Mouse (Mus musculus): ENCODE data around the gene Ptprn.
A peak's percentile ranks its signal among the peaks of the same experiment; 100 is the strongest.

Ptprn gene

GRCm38 (mm10) chr1:75223532-75223931, 40.8 kb downstream of the Ptprn start:
- DNase-seq (ENCODE audit: low spot score) = no peak

GRCm38 (mm10) chr1:75222926-75223325, 41.4 kb downstream of the Ptprn start:
- DNase-seq (ENCODE audit: low spot score) = no peak

DNA sequence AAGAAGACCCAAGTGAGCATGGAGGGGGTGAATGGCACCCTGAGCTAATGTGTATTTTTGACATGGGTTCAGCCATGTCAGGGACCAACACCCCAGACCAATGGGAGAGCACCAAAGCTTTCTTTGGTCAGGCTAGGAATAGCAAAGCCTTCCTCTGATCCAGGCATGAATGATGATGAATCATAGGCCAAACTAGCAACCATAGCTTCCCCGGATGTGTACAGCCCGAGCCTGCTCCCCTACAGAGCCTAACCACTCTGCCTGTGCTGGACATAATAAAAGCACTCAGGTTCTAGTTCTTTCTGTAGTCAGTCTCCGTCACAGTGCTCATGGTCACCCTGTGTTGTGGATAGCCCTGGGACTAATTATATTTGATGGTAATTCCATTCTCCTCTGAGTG, 42.8 kb downstream of the Ptprn start:
- DNase-seq (ENCODE audit: low spot score) = no peak

DNA sequence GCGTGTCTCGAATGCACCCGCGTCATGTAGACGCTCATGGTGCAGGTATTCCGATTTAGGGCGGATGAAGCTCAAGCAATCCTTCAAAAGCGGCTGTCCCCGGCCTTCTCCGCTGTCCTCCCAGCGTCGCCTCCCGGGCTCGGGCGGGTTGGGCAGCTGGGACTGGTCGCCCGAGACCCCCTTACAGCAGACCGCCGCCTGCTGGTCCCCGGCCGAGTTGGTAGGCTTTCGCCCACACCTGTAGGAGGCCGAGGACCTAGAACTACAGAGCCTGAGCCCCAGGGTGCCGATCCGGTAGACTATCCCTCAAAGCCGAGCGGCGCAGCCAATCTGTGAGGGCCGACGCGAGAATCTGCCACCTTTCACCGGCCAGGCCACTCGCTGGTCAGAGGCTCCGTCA, 44.8 kb downstream of the Ptprn start, which contains the start of gene Tuba4a:
TSS of gene Tuba4a (minus strand) at position 335 of the 400 bp plus-strand sequence.
- DNase-seq (ENCODE audit: low spot score) = peak; percentile 51

- DNase-seq (ENCODE audit: low spot score) = peak; percentile 79
Observed at GRCm38 (mm10) chr1:75219078-75219477, 45.2 kb downstream of the Ptprn start.

DNA sequence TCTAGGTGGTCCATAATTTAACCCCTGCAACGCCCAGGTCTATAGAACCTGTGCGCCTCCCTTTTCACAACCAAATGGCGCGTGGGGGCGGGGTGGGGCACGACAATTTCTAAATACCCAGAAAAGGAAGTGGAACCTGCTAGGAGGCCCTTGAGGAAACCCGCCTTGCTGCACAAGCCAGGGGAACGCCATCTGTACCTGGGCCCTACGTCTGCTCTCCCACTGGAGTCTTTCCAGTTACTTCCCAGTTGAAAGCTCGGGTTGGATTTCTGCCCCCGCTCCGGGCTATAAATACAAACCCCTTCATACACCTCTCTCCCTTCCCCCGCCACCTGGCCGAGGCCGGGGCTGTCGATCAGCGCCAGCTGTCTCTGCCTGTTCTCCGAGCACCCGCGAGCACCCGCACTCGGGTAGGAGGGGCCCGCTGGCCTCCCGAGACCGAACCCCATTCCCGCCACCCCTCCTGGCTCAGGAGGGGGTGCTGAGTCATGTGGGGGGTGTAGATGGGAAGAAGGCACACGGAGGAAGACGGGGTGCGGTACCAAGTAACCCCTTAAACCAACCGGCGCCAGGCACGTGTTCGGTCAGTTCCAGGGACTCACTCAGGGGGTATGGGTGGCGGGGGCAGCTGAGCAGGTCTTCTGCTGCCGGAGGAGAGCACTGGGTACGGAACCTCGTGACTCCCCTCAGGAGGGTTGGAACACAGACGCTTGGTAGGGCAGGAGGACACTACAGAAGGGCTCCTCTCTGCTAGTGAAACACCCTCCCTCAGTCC, 45.9 kb downstream of the Ptprn start:
- no peak for DNase-seq (ENCODE audit: low spot score)

GRCm38 (mm10) chr1:75217893-75218226, 46.4 kb downstream of the Ptprn start:
- no peak for DNase-seq (ENCODE audit: low spot score)

- no peak for DNase-seq (ENCODE audit: low spot score)
Observed at GRCm38 (mm10) chr1:75216797-75217585, 47.3 kb downstream of the Ptprn start.

DNA sequence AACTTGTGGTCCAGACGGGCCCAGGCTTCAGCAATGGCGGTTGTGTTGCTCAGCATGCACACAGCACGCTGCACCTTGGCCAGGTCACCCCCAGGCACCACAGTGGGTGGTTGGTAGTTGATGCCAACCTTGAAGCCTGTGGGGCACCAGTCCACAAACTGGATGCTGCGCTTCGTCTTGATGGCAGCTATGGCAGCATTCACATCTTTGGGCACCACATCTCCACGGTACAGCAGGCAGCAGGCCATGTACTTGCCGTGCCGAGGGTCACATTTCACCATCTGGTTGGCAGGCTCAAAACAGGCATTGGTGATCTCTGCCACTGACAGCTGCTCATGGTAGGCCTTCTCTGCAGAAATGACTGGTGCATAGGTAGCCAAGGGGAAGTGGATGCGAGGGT, 48.5 kb downstream of the Ptprn start:
- DNase-seq (ENCODE audit: low spot score) = no peak

DNA sequence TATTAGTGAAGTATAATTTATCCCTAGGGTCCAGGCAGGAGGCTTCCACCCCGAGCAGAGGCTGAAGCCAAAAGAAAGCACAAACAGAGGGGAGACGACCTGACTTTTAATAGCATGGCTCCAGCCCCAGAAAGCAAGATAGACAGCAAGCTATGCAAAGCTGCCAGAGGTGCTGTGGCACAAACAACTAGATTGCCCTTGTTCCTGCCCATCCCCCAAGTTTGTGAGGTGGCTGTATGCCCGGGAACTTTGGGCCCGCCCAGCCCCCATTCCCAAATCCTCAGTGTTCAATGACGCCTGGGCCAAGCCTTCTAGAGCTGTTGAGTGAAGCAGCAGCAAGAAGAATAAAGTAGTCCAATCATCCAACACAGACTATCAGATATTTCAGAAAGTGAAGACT, 49.4 kb downstream of the Ptprn start:
- DNase-seq (ENCODE audit: low spot score) = no peak

DNA sequence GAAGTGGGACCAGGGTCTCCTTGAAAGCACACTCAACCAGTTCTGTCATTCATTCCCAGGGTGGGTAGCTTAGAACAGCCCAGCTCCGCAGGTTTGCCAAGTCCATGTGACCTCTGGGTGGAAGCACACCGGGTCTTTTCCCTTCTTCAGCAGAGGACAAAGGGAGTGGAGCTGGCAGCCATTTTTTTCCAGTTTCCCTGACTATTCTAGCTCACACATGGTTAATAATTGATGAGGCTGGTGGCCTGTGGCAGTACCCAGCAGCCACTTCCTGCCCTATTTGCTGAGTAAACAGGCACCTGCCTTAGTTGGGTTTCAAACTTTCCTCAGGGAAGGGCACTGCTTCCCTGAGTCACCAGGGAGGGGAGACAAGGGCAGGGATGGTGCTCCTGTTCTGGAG, 49.9 kb downstream of the Ptprn start:
- no peak for DNase-seq (ENCODE audit: low spot score)

GRCm38 (mm10) chr1:75213096-75213495, 51.2 kb downstream of the Ptprn start:
- DNase-seq (ENCODE audit: low spot score) = no peak

DNA sequence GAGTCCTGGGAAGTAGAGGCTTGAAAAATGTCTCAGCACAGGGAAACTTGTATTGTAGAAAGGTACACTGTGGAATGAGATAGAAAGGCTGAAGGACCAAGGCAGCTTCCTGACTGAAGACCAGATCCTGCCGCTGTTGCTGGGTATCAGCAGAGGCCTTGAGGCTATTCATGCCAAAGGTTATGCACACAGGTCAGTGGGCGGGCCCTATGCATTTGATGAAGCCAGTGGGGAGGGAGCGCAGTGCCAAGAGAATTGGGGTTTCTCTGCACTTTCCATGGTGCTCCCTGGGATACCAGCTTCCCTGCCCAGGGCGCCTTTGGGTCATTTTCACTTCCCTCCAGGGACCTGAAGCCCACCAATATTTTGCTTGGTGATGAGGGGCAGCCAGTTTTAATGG, 51.8 kb downstream of the Ptprn start:
- DNase-seq (ENCODE audit: low spot score) = no peak

GRCm38 (mm10) chr1:75211141-75211708, 53.1 kb downstream of the Ptprn start:
- no peak for DNase-seq (ENCODE audit: low spot score)

DNA sequence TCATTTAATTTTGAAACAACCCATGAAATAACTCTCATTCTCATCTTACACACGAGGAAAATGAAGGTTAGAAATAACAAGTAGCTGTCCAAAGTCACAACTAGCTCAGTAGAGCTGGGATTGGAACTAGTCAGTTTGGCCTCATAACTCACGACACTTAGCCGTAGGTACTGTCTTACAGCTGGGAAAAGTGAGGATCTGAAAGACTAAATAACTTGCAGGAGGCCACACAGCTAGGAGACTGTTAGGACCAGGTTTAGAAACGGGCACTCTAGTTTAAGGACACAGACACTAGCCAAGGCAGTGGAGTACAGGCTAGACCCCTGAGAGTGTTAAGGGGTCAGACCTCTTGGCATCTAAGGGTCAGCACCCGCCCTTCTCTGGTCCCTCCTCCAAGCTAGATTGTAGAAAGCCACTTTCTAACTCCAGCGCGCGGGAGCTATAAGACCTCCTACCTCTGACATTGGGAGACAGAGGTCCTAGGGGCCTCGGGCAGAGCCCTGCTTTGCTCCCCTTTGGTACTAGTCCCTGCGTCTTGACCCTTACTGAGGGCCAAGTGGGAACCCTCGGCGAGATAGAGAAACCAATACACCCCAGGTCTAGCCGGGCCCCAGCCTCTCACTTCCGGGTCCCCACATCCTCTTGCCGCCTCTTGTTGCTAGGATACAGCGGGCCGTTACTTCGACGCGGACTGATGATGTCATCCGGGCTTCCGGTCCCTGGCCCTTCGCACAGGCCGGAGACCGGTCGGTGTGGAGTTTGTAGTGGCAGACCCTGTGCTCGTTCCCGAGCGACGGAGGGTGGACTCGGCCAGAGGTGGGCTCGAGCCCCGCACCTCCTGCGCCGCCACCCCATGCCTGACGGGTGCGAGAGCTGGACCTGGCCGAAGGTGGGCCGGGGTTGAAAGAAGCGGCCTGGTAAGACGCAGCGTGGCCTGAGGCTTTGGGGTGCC, 53.9 kb downstream of the Ptprn start, which contains the start of the genes Glb1l and Stk16:
TSS of gene Glb1l (minus strand) at position 678 of the 952 bp plus-strand sequence.
TSS of gene Stk16 (plus strand) at position 703 of the 952 bp plus-strand sequence.
- DNase-seq (ENCODE audit: low spot score) = peak; percentile 98

DNA sequence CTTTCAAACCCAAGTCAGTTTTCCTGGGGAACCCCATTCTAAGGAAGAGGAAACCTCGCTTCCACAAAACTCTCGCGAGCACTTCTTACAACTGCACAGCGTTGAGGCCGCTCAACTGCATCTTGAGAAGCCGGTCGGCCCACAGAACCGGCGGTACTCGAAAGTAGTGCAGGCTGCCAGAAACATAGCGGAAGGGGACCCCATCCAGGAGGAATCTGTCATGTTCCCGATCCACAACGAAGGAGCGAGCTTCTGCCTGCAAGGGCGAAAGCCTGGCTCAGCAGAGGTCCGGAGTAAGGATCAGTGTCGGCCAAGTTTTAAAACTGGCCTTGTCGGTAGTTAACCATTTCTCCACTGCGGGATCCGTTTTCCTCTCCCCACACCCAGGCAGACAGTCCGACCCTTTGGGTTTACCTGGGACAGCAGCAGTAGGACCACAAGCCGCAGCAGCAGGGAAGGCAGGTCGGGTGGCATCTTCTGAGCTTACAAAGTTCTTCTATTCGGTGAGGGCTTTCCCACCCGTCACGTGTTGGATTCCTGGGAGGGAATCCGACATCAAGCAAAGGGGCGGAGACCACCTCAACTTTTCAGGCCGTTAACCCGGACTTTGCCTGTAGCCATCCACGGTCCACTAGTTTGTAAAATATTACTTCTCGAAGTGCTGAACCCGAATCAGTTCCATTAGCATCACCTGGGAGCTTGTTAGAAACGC, 55.2 kb downstream of the Ptprn start:
- peak; percentile 59 for DNase-seq (ENCODE audit: low spot score)

- no peak for DNase-seq (ENCODE audit: low spot score)
Observed at GRCm38 (mm10) chr1:75201236-75201635, 63.1 kb downstream of the Ptprn start.

Measured in embryo, embryonic 10.5 days (tissue).